7 mouse cellular contexts compared by ENCODE assay signal in genomic region chr3:87948378-87949265, GRCm38 (mm10). TPM values are rescaled to one million over a fixed set of nuclear protein-coding genes. Genes with fewer than 3 reads are reported as not detected.
DNase-seq lines count a peak whose midpoint lies in the region; ATAC-seq and TF ChIP-seq lines count a peak whose summit lies in the region.

Gene Crabp2, plus strand, starts transcription at chr3:87948666.

- no peaks in the 10 kb centered on the region for H3K9me3 ChIP-seq in embryonic facial prominence, embryonic 13.5 days
- H3K9me3 ChIP-seq in limb, embryonic 10.5 days (replicated peaks), result no peaks in the 10 kb centered on the region
- no peaks in the 10 kb centered on the region for H3K9me3 ChIP-seq in neural tube, embryonic 13.5 days

- TF ChIP-seq CTCF in testis, adult 2 months (IDR thresholded peaks at IDR 0.05; ENCODE audit: control insufficient read depth, insufficient read depth, insufficient replicate concordance, low read depth, low read length), result no peak

- no peak for DNase-seq in testis, postnatal 14 days (ENCODE audit: low spot score)
- DNase-seq in limb, embryonic 10.5 days (ENCODE audit: low spot score), result peak; percentile 91
- DNase-seq in urinary bladder, adult 18-20 months (ENCODE audit: low spot score in 2 of 2), result no peak
- no peak for DNase-seq in gastrocnemius, postnatal 4 days (ENCODE audit: low spot score in 2 of 2)

- no peaks in the 10 kb centered on the region; the same call in none of the 2 replicates for H3K27me3 ChIP-seq in testis, adult 2 months (ENCODE audit: control insufficient read depth, insufficient read depth, low read length)
- no peaks in the 10 kb centered on the region for H3K27me3 ChIP-seq in embryonic facial prominence, embryonic 13.5 days
- no peaks in the 10 kb centered on the region for H3K27me3 ChIP-seq in limb, embryonic 10.5 days (ENCODE audit: low read depth, poor library complexity, severe bottlenecking)
- H3K27me3 ChIP-seq in neural tube, embryonic 13.5 days, result no peaks in the 10 kb centered on the region

- H3K4me3 ChIP-seq in testis, adult 2 months (ENCODE audit: control insufficient read depth, low read depth, low read length), result peak within 1 kb of the TSS; percentile 36
- peak within 1 kb of the TSS; percentile 58 for H3K4me3 ChIP-seq in embryonic facial prominence, embryonic 13.5 days
- peak within 1 kb of the TSS; percentile 75 for H3K4me3 ChIP-seq in limb, embryonic 10.5 days
- peak within 1 kb of the TSS; percentile 40 for H3K4me3 ChIP-seq in neural tube, embryonic 13.5 days

- TF ChIP-seq POLR2A in testis, adult 2 months (IDR thresholded peaks at IDR 0.05; ENCODE audit: control insufficient read depth, low read depth, low read length), result no peak

- 0 out of 2 replicates have a peak, but pooled peaks have one; percentile 28 for ATAC-seq in embryonic facial prominence, embryonic 13.5 days (ENCODE audit: insufficient number of reproducible peaks, insufficient read depth, low FRiP score, low TSS enrichment, low read depth)
- no peak for ATAC-seq in neural tube, embryonic 13.5 days (ENCODE audit: low read depth)

- no peaks in the 10 kb centered on the region for H3K36me3 ChIP-seq in testis, adult 2 months (ENCODE audit: control insufficient read depth, insufficient read depth, low read length)
- peaks cover 18% of the 10 kb centered on the region for H3K36me3 ChIP-seq in embryonic facial prominence, embryonic 13.5 days
- H3K36me3 ChIP-seq in limb, embryonic 10.5 days, result peaks cover 46% of the 10 kb centered on the region
- H3K36me3 ChIP-seq in neural tube, embryonic 13.5 days, result 0 out of 2 replicates have a peak, but pooled peaks cover 3% of the 10 kb centered on the region

- peaks cover 40% of the 10 kb centered on the region for H3K4me1 ChIP-seq in testis, adult 2 months (ENCODE audit: control insufficient read depth, insufficient read depth, low read length)
- H3K4me1 ChIP-seq in embryonic facial prominence, embryonic 13.5 days, result peaks cover 89% of the 10 kb centered on the region
- peaks cover 93% of the 10 kb centered on the region for H3K4me1 ChIP-seq in limb, embryonic 10.5 days
- peaks cover 90% of the 10 kb centered on the region for H3K4me1 ChIP-seq in neural tube, embryonic 13.5 days (replicated peaks)

- under 1% methylated on average over 35 of the region's 35 CpGs for WGBS in embryonic facial prominence, embryonic 13.5 days
- under 1% methylated on average over 35 of the region's 35 CpGs for WGBS in limb, embryonic 10.5 days
- under 1% methylated on average over 35 of the region's 35 CpGs for WGBS in neural tube, embryonic 13.5 days

- H3K27ac ChIP-seq in testis, adult 2 months (ENCODE audit: control insufficient read depth, insufficient read depth, low read depth, low read length), result no peak within 1 kb of the TSS
- H3K27ac ChIP-seq in embryonic facial prominence, embryonic 13.5 days, result peak within 1 kb of the TSS; percentile 97
- H3K27ac ChIP-seq in limb, embryonic 10.5 days, result peak within 1 kb of the TSS; percentile 93
- H3K27ac ChIP-seq in neural tube, embryonic 13.5 days (replicated peaks), result peak within 1 kb of the TSS; percentile 72

- H3K9ac ChIP-seq in embryonic facial prominence, embryonic 13.5 days, result peak within 1 kb of the TSS; percentile 78
- peak within 1 kb of the TSS; percentile 70 for H3K9ac ChIP-seq in neural tube, embryonic 13.5 days

- peak within 1 kb of the TSS; percentile 73 for H3K4me2 ChIP-seq in embryonic facial prominence, embryonic 13.5 days
- peak within 1 kb of the TSS; percentile 68 for H3K4me2 ChIP-seq in neural tube, embryonic 13.5 days

RNA-seq across cellular contexts. Expression of gene Crabp2, which starts in this region (rescaled TPM):
- polyA plus RNA-seq in testis, adult 2 months (2012; rRNA removed), result 0.26 and 2.0 TPM in 2 replicates
- polyA plus RNA-seq in embryonic facial prominence, embryonic 13.5 days (2015; fragmentation: Nextera tagmentation; extraction: Ambion mirVana), result 345 and 370 TPM in 2 replicates
- polyA plus RNA-seq in limb, embryonic 10.5 days (2016; fragmentation: Nextera tagmentation; extraction: Ambion mirVana), result 944 and 1,066 TPM in 2 replicates
- 193 and 205 TPM in 2 replicates for polyA plus RNA-seq in neural tube, embryonic 13.5 days (2015; fragmentation: Nextera tagmentation; extraction: Ambion mirVana)
- 1 to 10 TPM; 1.3 to 2.2 TPM for total RNA-seq in gastrocnemius, postnatal 4 days (2021)

Comparison
In these comparisons a context has a peak if more than half of its experiments do, and no peak if none do; other contexts are left out.
1. RNA of gene Crabp2 (polyA plus RNA-seq): 944 to 1,066 TPM in limb, embryonic 10.5 days, 345 to 370 TPM in embryonic facial prominence, embryonic 13.5 days and 193 to 205 TPM in neural tube, embryonic 13.5 days; 0.26 to 2.0 TPM in testis, adult 2 months; every median in the first group is over 10 times any median in the second.
2. Peak in every context shown above with its lines, with median percentiles within 50 percentile points of each other: H3K4me3 ChIP-seq.